Mouse (Mus musculus) spleen, adult 2 months (tissue): Measurements from ENCODE around the gene Slc41a2.
"Not testable (repeated sequence)": the region's sequence is repeated elsewhere in the genome, so short reads cannot be mapped to it uniquely, and the experiment has no call there.

Experiments used
- CTCF ChIP-seq: fragments of 200-500 bp; IDR thresholded peaks from 2 replicates; pipeline ENCODE4 v1.5.1; 2011; ENCODE audit warnings: mild to moderate bottlenecking, inconsistent platforms; ENCODE audit not compliant: insufficient read depth, insufficient read length, insufficient replicate concordance; ENCODE audit errors: extremely low read depth
- POLR2A ChIP-seq: fragments of 200-500 bp; IDR thresholded peaks from 2 replicates; pipeline ENCODE4 v1.6.1; 2011; ENCODE audit warnings: low read depth, low read length, inconsistent platforms

- not testable (repeated sequence) for TF ChIP-seq POLR2A, CTCF
Observed at GRCm38 (mm10) chr10:83351779-83352178, 14.1 kb upstream of the Slc41a2 start.
